Mouse (Mus musculus) hindbrain, embryonic 11.5 days (tissue): ENCODE measurements around the gene Nufip1. TPM values are rescaled to one million over a fixed set of nuclear protein-coding genes. Genes with fewer than 3 reads are reported as not detected.

ENCODE experiments used
- ATAC-seq: fragments of 200-750 bp; cut with Nextera tagmentation; 2 replicates; pipeline ENCODE4 v1.8.0; 2017; ENCODE audit warnings: mild to moderate bottlenecking, moderate TSS enrichment, moderate library complexity; ENCODE audit not compliant: low FRiP score
- DNase-seq: peaks from one replicate; pipeline ENCODE4 v3.0.0-alpha.2; 2015; ENCODE audit warnings: low spot score
- H3K27ac ChIP-seq: fragments of 300-500 bp; sonication (generic); 2 replicates; pipeline ENCODE4 v1.5.1; 2014; ENCODE audit warnings: mild to moderate bottlenecking, low read depth, low read length
- H3K27me3 ChIP-seq: fragments of 300-500 bp; sonication (generic); 2 replicates; pipeline ENCODE4 v1.6.1; 2014; ENCODE audit warnings: mild to moderate bottlenecking, low read length, moderate library complexity, mixed read lengths; ENCODE audit not compliant: control insufficient read depth, insufficient read depth
- H3K36me3 ChIP-seq: fragments of 300-500 bp; sonication (generic); 2 replicates; pipeline ENCODE4 v1.6.1; 2014; ENCODE audit warnings: mild to moderate bottlenecking, low read length, moderate library complexity, mixed read lengths; ENCODE audit not compliant: control insufficient read depth, insufficient read depth
- H3K4me1 ChIP-seq: fragments of 300-500 bp; sonication (generic); replicated peaks from 2 replicates; pipeline ENCODE4 v1.6.1; 2014; ENCODE audit warnings: low read length, mixed read lengths; ENCODE audit not compliant: control insufficient read depth, insufficient read depth
- H3K4me2 ChIP-seq: fragments of 300-500 bp; sonication (generic); replicated peaks from 2 replicates; pipeline ENCODE4 v1.6.1; 2014; ENCODE audit warnings: mild to moderate bottlenecking, low read depth, low read length
- H3K4me3 ChIP-seq: fragments of 300-500 bp; sonication (generic); 2 replicates; pipeline ENCODE4 v1.5.1; 2014; ENCODE audit warnings: low read depth, low read length
- H3K9ac ChIP-seq: fragments of 300-500 bp; sonication (generic); 2 replicates; pipeline ENCODE4 v1.6.1; 2014; ENCODE audit warnings: low read depth, low read length
- H3K9me3 ChIP-seq: fragments of 300-500 bp; sonication (generic); 2 replicates; pipeline ENCODE4 v1.6.1; 2016; ENCODE audit warnings: low read length; ENCODE audit not compliant: control insufficient read depth
- WGBS: fragments of 180-500 bp; shearing (Covaris S2); extraction: QIAGEN DNeasy Blood & Tissue Kit; methylation state at CpG from one replicate; pipeline ENCODE4 v1.1.7; 2014; 5-methylcytosine and 5-hydroxymethylcytosine counted together
- polyA plus RNA-seq: library from polyadenylated mRNA; unstranded; fragments of >200 nt; fragmentation: Nextera tagmentation; extraction: Ambion mirVana; gene quantifications from 2 replicates; pipeline ENCODE4 v1.2.1, GENCODE M21; 2014

The Nufip1 gene
- polyA plus RNA-seq, 1 experiment from 2014 or later, result 17.1 TPM

GRCm38 (mm10) chr14:76121901-76122662 lies 11.4 kb downstream of the Nufip1 start:
- peak; percentile 71 for DNase-seq
- ATAC-seq, result no peak
- peaks cover 2% of the 10 kb centered on the region for H3K36me3 ChIP-seq

GRCm38 (mm10) chr14:76122663-76123058 lies 12.0 kb downstream of the Nufip1 start:
- Histone ChIP-seq H3K27me3 (no peaks in the 10 kb centered on the region), H3K9ac (no peak overlapping the region), H3K4me2 (no peak overlapping the region), H3K9me3 (no peaks in the 10 kb centered on the region), H3K27ac (no peak overlapping the region), H3K36me3 (peaks cover 5% of the 10 kb centered on the region), H3K4me1 (no peaks in the 10 kb centered on the region), H3K4me3 (no peak overlapping the region)
- WGBS, result 94% methylated on average over 8 of the region's 8 CpGs
- ATAC-seq (no peak), DNase-seq (no peak)

More at GRCm38 (mm10) chr14:76121901-76122662, 11.4 kb downstream of the Nufip1 start:
- H3K4me2 ChIP-seq, result no peak overlapping the region
- WGBS, result 62% methylated on average over 6 of the region's 6 CpGs
- no peak overlapping the region for H3K9ac ChIP-seq
- H3K4me3 ChIP-seq, result no peak overlapping the region
- no peaks in the 10 kb centered on the region for H3K27me3 ChIP-seq
- H3K9me3 ChIP-seq, result no peaks in the 10 kb centered on the region
- H3K4me1 ChIP-seq, result no peaks in the 10 kb centered on the region
- H3K27ac ChIP-seq, result no peak overlapping the region

GRCm38 (mm10) chr14:76127311-76127710 lies 16.6 kb downstream of the Nufip1 start:
- WGBS, result 92% methylated on average over 3 of the region's 3 CpGs
- no peak overlapping the region for H3K4me3 ChIP-seq
- no peaks in the 10 kb centered on the region for H3K9me3 ChIP-seq
- H3K27me3 ChIP-seq, result no peaks in the 10 kb centered on the region
- H3K4me2 ChIP-seq, result no peak overlapping the region
- no peak for ATAC-seq
- H3K27ac ChIP-seq, result no peak overlapping the region
- H3K4me1 ChIP-seq, result no peaks in the 10 kb centered on the region
- H3K9ac ChIP-seq, result no peak overlapping the region
- DNase-seq, result no peak
- H3K36me3 ChIP-seq, result peaks cover 5% of the 10 kb centered on the region

GRCm38 (mm10) chr14:76128174-76128573 lies 17.5 kb downstream of the Nufip1 start:
- no peak overlapping the region for H3K4me3 ChIP-seq
- no peaks in the 10 kb centered on the region for H3K27me3 ChIP-seq
- H3K9ac ChIP-seq, result no peak overlapping the region
- no peak overlapping the region for H3K27ac ChIP-seq
- H3K4me1 ChIP-seq, result no peaks in the 10 kb centered on the region
- no peak for DNase-seq
- no peak for ATAC-seq
- H3K9me3 ChIP-seq, result no peaks in the 10 kb centered on the region
- H3K36me3 ChIP-seq, result peaks cover 8% of the 10 kb centered on the region
- no peak overlapping the region for H3K4me2 ChIP-seq
- 92% methylated on average over 4 of the region's 4 CpGs for WGBS

- Histone ChIP-seq H3K27ac (no peak overlapping the region), H3K4me1 (no peaks in the 10 kb centered on the region), H3K36me3 (peaks cover 6% of the 10 kb centered on the region; the same call in 1 of the 2 replicates), H3K4me2 (no peak overlapping the region), H3K27me3 (no peaks in the 10 kb centered on the region), H3K9ac (no peak overlapping the region), H3K4me3 (no peak overlapping the region), H3K9me3 (no peaks in the 10 kb centered on the region)
- WGBS, result 93% methylated on average over 4 of the region's 4 CpGs
- DNase-seq (no peak), ATAC-seq (no peak)
Observed at GRCm38 (mm10) chr14:76134975-76135374, 24.3 kb downstream of the Nufip1 start.

GRCm38 (mm10) chr14:76145248-76145647 lies 34.6 kb downstream of the Nufip1 start:
- no peak for DNase-seq
- H3K27ac ChIP-seq, result no peak overlapping the region
- H3K4me1 ChIP-seq, result no peaks in the 10 kb centered on the region
- no peak overlapping the region for H3K4me3 ChIP-seq
- H3K36me3 ChIP-seq, result no peaks in the 10 kb centered on the region
- H3K27me3 ChIP-seq, result no peaks in the 10 kb centered on the region
- no peak overlapping the region for H3K9ac ChIP-seq
- no peak overlapping the region for H3K4me2 ChIP-seq
- no peaks in the 10 kb centered on the region for H3K9me3 ChIP-seq
- ATAC-seq, result no peak
- 90% methylated on average over 1 of the region's 1 CpGs for WGBS

GRCm38 (mm10) chr14:76145868-76146267 lies 35.2 kb downstream of the Nufip1 start:
- Histone ChIP-seq H3K4me2 (no peak overlapping the region), H3K9me3 (no peaks in the 10 kb centered on the region), H3K4me1 (no peaks in the 10 kb centered on the region), H3K27ac (no peak overlapping the region), H3K27me3 (no peaks in the 10 kb centered on the region), H3K9ac (no peak overlapping the region), H3K4me3 (no peak overlapping the region), H3K36me3 (no peaks in the 10 kb centered on the region)
- 58% methylated on average over 7 of the region's 7 CpGs for WGBS
- ATAC-seq, result no peak
- no peak for DNase-seq

GRCm38 (mm10) chr14:76147061-76147460 lies 36.4 kb downstream of the Nufip1 start:
- 82% methylated on average over 6 of the region's 6 CpGs for WGBS
- DNase-seq (no peak), ATAC-seq (no peak)
- Histone ChIP-seq H3K4me2 (no peak overlapping the region), H3K36me3 (no peaks in the 10 kb centered on the region), H3K9ac (no peak overlapping the region), H3K27ac (no peak overlapping the region), H3K4me3 (no peak overlapping the region), H3K4me1 (no peaks in the 10 kb centered on the region), H3K27me3 (no peaks in the 10 kb centered on the region), H3K9me3 (no peaks in the 10 kb centered on the region)

GRCm38 (mm10) chr14:76148294-76148693 lies 37.6 kb downstream of the Nufip1 start:
- no peak overlapping the region for H3K4me3 ChIP-seq
- 0 out of 2 replicates have a peak, but pooled peaks cover under 1% of the 10 kb centered on the region for H3K4me1 ChIP-seq
- 90% methylated on average over 10 of the region's 10 CpGs for WGBS
- no peak for ATAC-seq
- H3K9me3 ChIP-seq, result no peaks in the 10 kb centered on the region
- H3K36me3 ChIP-seq, result no peaks in the 10 kb centered on the region
- H3K4me2 ChIP-seq, result no peak overlapping the region
- no peak overlapping the region for H3K9ac ChIP-seq
- H3K27ac ChIP-seq, result no peak overlapping the region
- no peaks in the 10 kb centered on the region for H3K27me3 ChIP-seq
- no peak for DNase-seq
